Mouse (Mus musculus): ENCODE data around the gene Slc25a29.

- TF ChIP-seq CTCF (IDR thresholded peaks at IDR 0.05; ENCODE audit: borderline replicate concordance, extremely low read depth, insufficient read depth, insufficient read length) = no peak
- no peak for TF ChIP-seq POLR2A (IDR thresholded peaks at IDR 0.05; ENCODE audit: borderline replicate concordance, extremely low read depth, insufficient read depth, insufficient read length, poor library complexity, severe bottlenecking)
Measured at GRCm38 (mm10) chr12:108794979-108795537, 40.6 kb downstream of the Slc25a29 start.

Measured in brain, embryonic 14.5 days (tissue).